Mouse (Mus musculus) lung, embryonic 15.5 days (tissue): Measurements from ENCODE around the gene Igf2bp1. TPM values are rescaled to one million over a fixed set of nuclear protein-coding genes. Genes with fewer than 3 reads are reported as not detected.

Experiments used
- ATAC-seq: fragments of 200-750 bp; cut with Nextera tagmentation; 2 replicates; pipeline ENCODE4 v1.8.0; 2017; ENCODE audit warnings: moderate number of reproducible peaks, borderline replicate concordance; ENCODE audit not compliant: low FRiP score, low TSS enrichment; ENCODE audit errors: extremely low read depth
- H3K27ac ChIP-seq: fragments of 300-500 bp; sonication (generic); 2 replicates; pipeline ENCODE4 v1.5.1; 2015; ENCODE audit warnings: moderate library complexity, mild to moderate bottlenecking, inconsistent platforms
- H3K27me3 ChIP-seq: fragments of 300-500 bp; sonication (generic); 2 replicates; pipeline ENCODE4 v1.6.1; 2015; ENCODE audit warnings: inconsistent platforms
- H3K36me3 ChIP-seq: fragments of 300-500 bp; sonication (generic); 2 replicates; pipeline ENCODE4 v1.6.1; 2015; ENCODE audit warnings: inconsistent platforms
- H3K4me1 ChIP-seq: fragments of 300-500 bp; sonication (generic); 2 replicates; pipeline ENCODE4 v1.6.1; 2015; ENCODE audit warnings: inconsistent platforms
- H3K4me2 ChIP-seq: fragments of 300-500 bp; sonication (generic); 2 replicates; pipeline ENCODE4 v1.6.1; 2015; ENCODE audit warnings: inconsistent platforms, mild to moderate bottlenecking, moderate library complexity
- H3K4me3 ChIP-seq: fragments of 300-500 bp; sonication (generic); 2 replicates; pipeline ENCODE4 v1.5.1; 2015; ENCODE audit warnings: mild to moderate bottlenecking, inconsistent platforms
- H3K9ac ChIP-seq: fragments of 300-500 bp; sonication (generic); 2 replicates; pipeline ENCODE4 v1.6.1; 2015; ENCODE audit warnings: inconsistent platforms
- H3K9me3 ChIP-seq: fragments of 300-500 bp; sonication (generic); 2 replicates; pipeline ENCODE4 v1.6.1; 2016; ENCODE audit warnings: inconsistent platforms
- WGBS: fragments of 180-500 bp; shearing (Covaris S2); methylation state at CpG from one replicate; pipeline ENCODE4 v1.1.7; 2015; 5-methylcytosine and 5-hydroxymethylcytosine counted together
- polyA plus RNA-seq: library from polyadenylated mRNA; unstranded; fragments of >200 nt; fragmentation: Nextera tagmentation; extraction: Ambion mirVana; gene quantifications from 2 replicates; pipeline ENCODE4 v1.2.1, GENCODE M21; 2015

Gene Igf2bp1
- polyA plus RNA-seq, 1 experiment from 2014 or later, result 36.6 TPM

GRCm38 (mm10) chr11:95982475-95982874 is 23.3 kb downstream of the Igf2bp1 start:
- 25% methylated on average over 1 of the region's 1 CpGs for WGBS
- Histone ChIP-seq H3K4me1 (peaks cover 21% of the 10 kb centered on the region), H3K9ac (no peak overlapping the region), H3K36me3 (peaks cover 18% of the 10 kb centered on the region), H3K27me3 (no peaks in the 10 kb centered on the region), H3K9me3 (no peaks in the 10 kb centered on the region), H3K4me2 (peak overlapping the region; percentile 25; the same call in 1 of the 2 replicates), H3K4me3 (peak overlapping the region; percentile 3; the same call in 1 of the 2 replicates), H3K27ac (peak overlapping the region; percentile 75)
- ATAC-seq, result peak; percentile 79

DNA sequence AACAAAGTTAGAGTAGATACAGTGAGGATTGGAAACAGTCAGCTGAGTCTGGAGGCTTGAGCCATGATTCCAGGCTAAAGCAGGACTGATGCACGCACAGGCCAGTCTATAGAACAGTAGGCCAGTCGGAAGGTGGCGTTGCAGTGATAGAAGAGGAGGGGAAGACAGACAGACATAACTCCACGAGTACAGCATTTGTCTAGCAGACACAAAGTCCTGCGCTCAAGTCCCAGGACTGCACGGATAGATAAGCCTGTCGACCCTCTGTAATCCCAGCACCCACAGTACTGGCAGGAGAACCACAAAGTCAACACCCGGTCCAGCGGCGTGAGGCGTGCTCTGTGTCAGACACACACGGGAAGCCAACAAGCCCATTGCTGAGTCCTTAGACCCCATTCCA is 23.9 kb downstream of the Igf2bp1 start:
- 52% methylated on average over 12 of the region's 12 CpGs for WGBS
- no peaks in the 10 kb centered on the region for H3K27me3 ChIP-seq
- peaks cover 25% of the 10 kb centered on the region for H3K36me3 ChIP-seq
- ATAC-seq, result no peak
- H3K4me1 ChIP-seq, result peaks cover 21% of the 10 kb centered on the region
- H3K9ac ChIP-seq, result no peak overlapping the region
- H3K27ac ChIP-seq, result peak overlapping the region; percentile 71
- no peaks in the 10 kb centered on the region for H3K9me3 ChIP-seq
- peak overlapping the region; percentile 3; the same call in 1 of the 2 replicates for H3K4me3 ChIP-seq
- peak overlapping the region; percentile 25; the same call in 1 of the 2 replicates for H3K4me2 ChIP-seq

DNA sequence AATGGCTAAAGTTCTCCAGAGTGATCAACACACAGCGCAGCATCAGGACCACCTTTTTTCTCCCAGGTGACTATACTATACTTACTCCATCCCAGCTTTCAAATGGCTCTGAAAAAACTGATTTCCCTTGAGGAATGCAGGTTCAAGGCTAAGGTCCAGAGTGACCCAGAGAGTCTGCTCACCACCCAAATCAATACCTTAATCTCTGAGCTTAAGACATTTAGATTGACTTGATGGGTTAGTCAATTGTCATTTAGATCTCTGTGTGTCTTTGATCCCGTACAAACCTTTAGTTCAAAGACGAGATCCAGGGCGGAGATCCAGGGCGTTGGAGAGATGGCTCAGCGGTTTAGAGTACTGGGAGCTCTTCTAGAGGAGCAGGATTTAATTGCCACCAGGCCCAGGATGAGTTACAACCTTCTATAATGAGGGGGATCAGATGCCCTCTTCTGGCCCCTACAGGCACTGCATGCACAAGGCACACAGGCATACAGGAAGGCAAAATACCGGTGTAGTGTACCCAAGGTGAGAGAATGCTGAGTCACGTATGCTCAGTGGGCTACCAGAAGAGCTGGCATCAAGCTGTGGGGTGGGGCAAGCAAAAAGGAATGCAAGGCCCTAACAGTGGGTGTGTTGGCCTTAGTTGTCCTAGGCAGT is 24.9 kb downstream of the Igf2bp1 start:
- 69% methylated on average over 8 of the region's 8 CpGs for WGBS
- Histone ChIP-seq H3K9ac (no peak overlapping the region), H3K4me3 (no peak overlapping the region), H3K4me2 (no peak overlapping the region), H3K36me3 (peaks cover 34% of the 10 kb centered on the region), H3K9me3 (no peaks in the 10 kb centered on the region), H3K4me1 (peaks cover 21% of the 10 kb centered on the region), H3K27me3 (no peaks in the 10 kb centered on the region), H3K27ac (no peak overlapping the region)
- ATAC-seq, result no peak

DNA sequence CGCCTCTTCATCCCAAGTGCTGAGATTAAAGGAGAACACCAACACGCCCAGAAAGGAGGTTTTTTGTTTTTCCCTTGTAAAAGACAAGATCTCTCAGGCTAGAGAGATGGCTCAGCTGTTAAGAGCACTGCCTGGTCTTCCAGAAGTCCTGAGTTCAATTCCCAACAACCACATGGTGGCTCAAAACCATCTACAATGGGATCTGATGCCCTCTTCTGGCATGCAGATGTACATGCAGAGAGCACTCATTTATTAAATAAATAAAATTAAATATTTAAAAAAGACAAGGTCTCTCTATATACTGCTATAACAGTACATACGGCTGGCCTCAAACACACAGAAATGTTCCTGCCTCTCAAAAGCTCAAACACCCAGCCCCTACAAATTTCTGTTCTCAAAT is 27.3 kb downstream of the Igf2bp1 start:
- Histone ChIP-seq H3K36me3 (peaks cover 58% of the 10 kb centered on the region), H3K9ac (no peak overlapping the region), H3K4me3 (no peak overlapping the region), H3K27ac (no peak overlapping the region), H3K4me1 (peaks cover 17% of the 10 kb centered on the region), H3K27me3 (no peaks in the 10 kb centered on the region), H3K4me2 (no peak overlapping the region), H3K9me3 (no peaks in the 10 kb centered on the region)
- no peak for ATAC-seq
- 75% methylated on average over 3 of the region's 3 CpGs for WGBS

- no peak for ATAC-seq
- Histone ChIP-seq H3K4me1 (no peaks in the 10 kb centered on the region), H3K9me3 (no peaks in the 10 kb centered on the region), H3K4me3 (no peak overlapping the region), H3K27ac (no peak overlapping the region), H3K4me2 (no peak overlapping the region), H3K9ac (no peak overlapping the region), H3K27me3 (no peaks in the 10 kb centered on the region), H3K36me3 (peaks cover 76% of the 10 kb centered on the region)
- 85% methylated on average over 2 of the region's 2 CpGs for WGBS
These were observed 29.4 kb downstream of the Igf2bp1 start for GRCm38 (mm10) chr11:95976290-95976689.

DNA sequence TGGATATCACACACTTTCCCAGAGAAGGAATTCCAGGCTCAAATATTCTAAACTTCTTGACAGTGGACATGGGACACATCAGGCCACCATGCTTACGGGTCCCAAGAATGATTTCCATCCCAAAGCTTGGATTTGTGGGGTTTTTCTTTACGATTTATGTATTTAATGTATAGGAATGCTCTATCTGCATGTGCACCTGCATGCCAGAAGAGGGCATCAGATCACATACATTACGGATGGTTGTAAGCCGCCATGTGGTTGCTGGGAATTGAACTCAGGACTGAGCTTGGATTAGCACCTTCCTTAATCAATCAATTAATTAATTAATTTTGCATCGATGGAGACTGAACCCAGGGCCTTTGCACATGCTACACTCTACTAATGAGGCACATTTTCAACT is 30.0 kb downstream of the Igf2bp1 start:
- Histone ChIP-seq H3K9ac (no peak overlapping the region), H3K27ac (no peak overlapping the region), H3K9me3 (no peaks in the 10 kb centered on the region), H3K4me2 (no peak overlapping the region), H3K36me3 (peaks cover 82% of the 10 kb centered on the region), H3K4me3 (no peak overlapping the region), H3K4me1 (no peaks in the 10 kb centered on the region), H3K27me3 (no peaks in the 10 kb centered on the region)
- WGBS, result 81% methylated on average over 5 of the region's 5 CpGs
- no peak for ATAC-seq

- Histone ChIP-seq H3K9ac (no peak overlapping the region), H3K36me3 (peaks cover 96% of the 10 kb centered on the region), H3K4me2 (no peak overlapping the region), H3K9me3 (no peaks in the 10 kb centered on the region), H3K27ac (no peak overlapping the region), H3K4me3 (no peak overlapping the region), H3K4me1 (no peaks in the 10 kb centered on the region), H3K27me3 (no peaks in the 10 kb centered on the region)
- 71% methylated on average over 6 of the region's 6 CpGs for WGBS
- ATAC-seq, result no peak
These were observed 32.6 kb downstream of the Igf2bp1 start for GRCm38 (mm10) chr11:95973187-95973586.

- Histone ChIP-seq H3K36me3 (peaks cover 78% of the 10 kb centered on the region), H3K4me3 (no peak overlapping the region), H3K27ac (no peak overlapping the region), H3K4me1 (no peaks in the 10 kb centered on the region), H3K4me2 (no peak overlapping the region), H3K9me3 (no peaks in the 10 kb centered on the region), H3K27me3 (no peaks in the 10 kb centered on the region), H3K9ac (no peak overlapping the region)
- ATAC-seq, result no peak
- WGBS, result 70% methylated on average over 7 of the region's 7 CpGs
These were observed 42.4 kb downstream of the Igf2bp1 start for GRCm38 (mm10) chr11:95963304-95963703.

GRCm38 (mm10) chr11:95959152-95959551 is 46.6 kb downstream of the Igf2bp1 start:
- Histone ChIP-seq H3K9me3 (no peaks in the 10 kb centered on the region), H3K27me3 (no peaks in the 10 kb centered on the region), H3K4me2 (no peak overlapping the region), H3K4me3 (no peak overlapping the region), H3K36me3 (peaks cover 37% of the 10 kb centered on the region), H3K27ac (no peak overlapping the region), H3K4me1 (no peaks in the 10 kb centered on the region), H3K9ac (no peak overlapping the region)
- 51% methylated on average over 6 of the region's 6 CpGs for WGBS
- no peak for ATAC-seq

DNA sequence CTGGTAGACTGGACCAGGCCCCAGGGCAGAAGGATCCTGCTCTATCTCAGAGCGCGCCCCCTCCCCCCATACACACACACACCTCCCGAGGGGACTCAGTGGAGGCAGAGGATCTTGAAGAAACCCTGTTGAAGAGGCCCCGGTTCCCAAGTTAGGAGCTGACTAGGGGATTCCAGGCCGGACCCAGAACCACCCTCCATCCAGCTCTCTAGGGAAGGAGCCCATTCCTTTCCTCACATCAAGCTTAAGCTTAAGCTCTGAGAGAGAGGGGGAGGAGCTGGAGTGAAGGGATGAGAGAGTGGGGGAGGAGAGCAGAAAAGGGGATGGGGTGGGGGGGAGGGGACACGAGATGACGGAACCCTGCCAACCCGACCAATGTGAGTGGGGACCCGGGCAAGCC is 47.5 kb downstream of the Igf2bp1 start:
- 59% methylated on average over 9 of the region's 9 CpGs for WGBS
- Histone ChIP-seq H3K4me1 (no peaks in the 10 kb centered on the region), H3K9me3 (no peaks in the 10 kb centered on the region), H3K27ac (no peak overlapping the region), H3K4me2 (no peak overlapping the region), H3K9ac (no peak overlapping the region), H3K27me3 (no peaks in the 10 kb centered on the region), H3K4me3 (no peak overlapping the region), H3K36me3 (peaks cover 29% of the 10 kb centered on the region)
- ATAC-seq, result no peak

GRCm38 (mm10) chr11:95957407-95957806 is 48.3 kb downstream of the Igf2bp1 start:
- Histone ChIP-seq H3K27ac (no peak overlapping the region), H3K27me3 (no peaks in the 10 kb centered on the region), H3K36me3 (peaks cover 21% of the 10 kb centered on the region), H3K4me1 (no peaks in the 10 kb centered on the region), H3K4me2 (peak overlapping the region; percentile 23; the same call in 1 of the 2 replicates), H3K9ac (no peak overlapping the region), H3K4me3 (no peak overlapping the region), H3K9me3 (no peaks in the 10 kb centered on the region)
- no peak for ATAC-seq
- WGBS, result 58% methylated on average over 7 of the region's 7 CpGs

- no peak overlapping the region for H3K27ac ChIP-seq
- no peak for ATAC-seq
- H3K27me3 ChIP-seq, result no peaks in the 10 kb centered on the region
- H3K4me3 ChIP-seq, result no peak overlapping the region
- H3K36me3 ChIP-seq, result no peaks in the 10 kb centered on the region
- H3K9me3 ChIP-seq, result no peaks in the 10 kb centered on the region
- no peak overlapping the region for H3K9ac ChIP-seq
- WGBS, result 84% methylated on average over 5 of the region's 5 CpGs
- H3K4me2 ChIP-seq, result no peak overlapping the region
- H3K4me1 ChIP-seq, result no peaks in the 10 kb centered on the region
These were observed 52.4 kb downstream of the Igf2bp1 start for GRCm38 (mm10) chr11:95953313-95953712.
